Mouse (Mus musculus): ENCODE data around the gene Mbip.

Mbip gene

DNA sequence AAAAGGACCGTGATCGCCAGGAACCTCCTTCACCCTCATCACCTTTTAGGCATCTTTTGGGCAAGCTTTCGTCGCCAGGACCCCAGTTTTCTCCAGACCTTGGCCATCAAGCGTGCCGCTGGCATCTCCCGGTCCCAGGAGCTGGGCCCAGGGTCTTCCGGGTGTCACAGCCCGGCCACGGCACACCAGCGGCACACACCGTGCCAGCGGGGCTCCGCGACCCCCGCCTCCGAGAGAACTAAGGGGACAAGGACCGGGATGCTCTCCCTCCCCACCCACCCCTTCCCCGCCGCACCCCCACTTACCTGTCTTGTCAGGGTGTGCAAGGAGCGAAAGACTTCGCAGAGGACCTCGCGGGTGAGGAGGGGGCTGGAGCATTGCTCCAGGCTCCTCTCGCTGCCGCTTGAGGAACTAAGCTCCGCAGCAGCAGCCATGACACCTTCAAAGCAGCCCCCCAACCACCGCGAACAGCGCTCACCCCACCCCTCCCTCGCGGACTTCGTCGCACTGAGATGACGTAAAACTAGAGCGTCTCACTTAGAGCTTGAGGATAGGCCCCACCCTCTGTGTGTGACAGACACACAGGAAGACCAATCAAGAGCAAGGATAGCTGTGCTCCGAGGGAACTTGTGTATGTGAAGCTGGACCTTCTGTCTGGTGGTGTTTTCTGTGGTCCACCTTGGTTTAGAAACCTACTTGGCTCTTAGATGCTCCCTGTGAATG is at the start of gene Mbip:
Gene Mbip (minus strand): TSS at position 528 of the 723 bp plus-strand sequence.
- DNase-seq (ENCODE audit: low spot score): peak; percentile 96

DNA sequence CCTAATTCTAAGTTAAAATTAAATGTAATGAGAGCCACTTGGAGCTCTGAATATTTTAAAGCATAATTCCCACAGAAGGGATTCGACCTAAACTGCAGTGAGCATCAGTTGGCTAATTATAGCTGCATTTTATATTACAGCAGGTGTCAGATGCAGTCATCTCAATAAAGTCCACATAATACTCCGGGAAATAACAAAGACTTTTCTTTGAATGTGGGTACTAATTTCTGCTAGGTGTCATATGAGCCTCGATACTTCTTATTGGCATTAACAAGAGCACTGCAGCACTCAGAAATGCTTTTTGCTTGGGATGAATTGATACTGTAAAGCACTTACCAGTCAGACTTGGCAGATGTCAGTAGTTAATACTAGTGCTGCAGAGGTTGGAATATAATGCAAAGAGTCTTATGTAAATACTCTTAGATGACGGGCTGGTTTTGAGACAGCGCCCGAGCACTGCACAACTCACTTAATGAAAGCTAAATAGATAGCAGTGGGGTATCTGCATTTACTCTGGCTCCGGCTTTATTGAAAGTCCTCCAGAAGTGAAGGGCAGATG is 42.0 kb upstream of the Mbip start:
- no peak for DNase-seq (ENCODE audit: low spot score)

DNA sequence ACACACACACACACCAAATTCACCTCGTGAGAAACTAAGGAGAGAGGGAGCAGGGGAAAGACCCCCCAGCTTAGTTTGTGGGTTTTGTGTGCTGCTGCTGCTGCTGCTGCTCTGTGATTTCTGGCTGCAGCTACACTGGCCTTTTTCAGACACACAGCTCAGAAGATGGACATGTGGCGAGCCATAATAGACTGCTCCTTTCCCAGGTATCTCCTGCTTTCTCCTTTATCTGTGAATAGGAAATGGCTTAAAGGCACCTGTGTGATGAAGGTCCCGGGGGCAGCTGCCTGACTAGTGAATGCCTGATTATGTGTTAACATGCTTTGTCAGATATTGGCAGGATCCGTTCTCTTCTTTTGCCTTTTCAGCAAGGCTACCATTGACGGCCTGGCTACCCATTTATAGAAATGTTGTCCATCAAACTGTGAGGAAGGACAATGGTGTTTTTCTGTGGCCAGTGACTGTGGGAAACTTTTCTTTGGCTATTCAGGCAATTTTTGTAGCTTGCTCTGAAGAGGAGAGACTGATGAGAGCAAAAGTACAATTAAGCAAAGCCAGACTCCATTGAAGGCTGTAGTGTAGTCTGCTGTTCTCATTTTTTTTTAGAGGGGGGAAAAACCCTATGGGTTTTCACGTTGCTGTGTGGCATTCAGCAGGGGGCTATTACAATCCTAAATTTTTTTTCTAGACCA is 41.4 kb upstream of the Mbip start:
- DNase-seq (ENCODE audit: low spot score): no peak

DNA sequence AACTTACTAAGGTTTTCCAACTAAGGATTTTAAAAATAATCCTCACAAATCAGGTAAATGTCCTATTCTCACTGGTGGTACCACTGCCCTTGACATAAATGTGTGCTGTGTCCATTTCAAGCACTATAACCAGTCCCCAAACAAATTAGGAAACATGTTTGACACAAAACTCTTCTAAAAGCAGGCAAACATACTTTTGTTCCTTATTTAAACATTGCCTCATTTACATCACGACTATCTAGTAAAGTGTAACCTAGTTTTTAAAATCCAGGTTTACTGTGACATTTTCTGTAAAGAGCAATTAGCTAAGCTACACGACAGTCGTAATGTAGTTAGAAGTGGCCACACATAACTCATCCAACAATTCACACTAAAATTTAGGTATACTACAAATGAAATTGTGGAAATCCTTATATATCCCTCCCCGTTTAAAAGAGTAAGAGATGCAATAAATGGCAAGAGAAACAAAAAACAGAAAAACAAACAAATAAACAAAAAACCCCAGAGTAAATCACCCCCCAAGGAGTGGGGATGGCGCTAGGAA is 851 bp downstream of the Mbip start:
- no peak for DNase-seq (ENCODE audit: low spot score)

DNA sequence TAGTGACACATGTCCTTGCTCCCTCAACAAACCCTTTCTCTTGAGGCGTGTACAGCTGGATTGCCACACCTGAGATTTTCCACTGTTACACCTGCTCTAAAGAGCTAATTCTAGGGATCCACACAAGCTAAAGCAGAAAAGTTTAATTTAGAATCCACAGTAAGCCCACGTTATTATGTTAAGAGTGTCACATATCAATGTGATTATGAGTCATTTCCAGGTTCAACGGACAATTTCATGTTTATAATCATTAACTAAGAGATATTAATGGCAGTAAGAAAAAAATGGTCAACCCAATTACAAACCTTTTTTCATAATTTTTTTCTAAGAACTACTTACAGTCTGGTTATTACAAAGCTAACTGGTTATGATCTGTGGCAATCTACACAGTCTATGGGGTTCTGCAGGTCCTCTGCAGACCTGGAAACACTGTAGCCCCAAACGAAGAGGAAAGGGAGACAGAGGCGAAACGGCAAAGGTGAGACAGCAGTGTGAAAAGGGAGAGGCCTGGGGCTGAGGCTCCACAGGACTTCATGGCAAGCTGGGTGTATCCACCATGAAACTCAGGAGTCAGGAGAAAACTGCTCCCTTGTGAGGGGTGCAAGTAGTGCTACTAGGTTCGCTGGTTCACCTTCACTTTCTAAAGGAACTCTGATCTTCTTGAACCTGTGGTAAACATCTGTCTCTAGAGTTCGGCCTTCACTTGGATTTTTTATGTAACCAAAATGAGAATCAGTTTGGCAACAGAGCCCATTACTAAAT is 6.2 kb downstream of the Mbip start:
- no peak for DNase-seq (ENCODE audit: low spot score)

DNA sequence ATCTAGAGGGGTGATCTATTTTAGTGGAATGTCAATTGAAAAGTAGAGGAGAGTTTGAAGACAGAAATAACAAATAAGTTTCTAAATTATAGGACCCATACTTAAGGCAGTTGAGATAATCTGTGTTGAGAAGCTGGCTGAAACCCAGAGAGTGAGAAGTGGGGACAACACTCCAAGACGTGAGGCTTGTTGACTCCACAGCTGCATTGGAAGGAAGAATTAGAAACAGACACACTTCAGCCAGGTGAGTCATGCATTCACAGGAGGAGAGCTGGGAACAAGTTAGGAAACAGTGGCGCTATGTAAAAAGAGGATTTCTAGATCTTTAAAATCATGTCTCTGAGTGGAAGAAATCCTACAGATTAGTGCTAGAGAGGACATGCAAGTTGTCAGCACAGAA is 12.2 kb downstream of the Mbip start:
- DNase-seq (ENCODE audit: low spot score): no peak

DNA sequence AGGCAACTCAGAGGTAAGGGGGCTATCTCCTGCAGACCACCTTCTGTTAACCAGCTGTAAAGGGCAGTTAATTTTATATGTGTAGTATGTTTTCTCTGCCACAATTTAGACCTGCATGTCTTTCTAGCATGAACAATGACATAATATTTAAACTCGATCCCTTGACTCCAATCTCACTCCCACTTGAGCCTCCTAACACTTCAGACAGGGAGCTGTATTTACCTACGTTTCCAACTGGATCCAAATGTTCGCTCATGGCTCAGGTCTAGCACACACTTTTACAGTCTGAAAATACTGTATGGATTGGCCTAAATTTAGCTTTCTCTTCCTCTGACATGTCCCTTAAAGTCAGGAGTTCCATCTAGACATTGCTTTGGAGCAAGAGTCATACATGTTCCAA is 13.2 kb downstream of the Mbip start:
- DNase-seq (ENCODE audit: low spot score): no peak

DNA sequence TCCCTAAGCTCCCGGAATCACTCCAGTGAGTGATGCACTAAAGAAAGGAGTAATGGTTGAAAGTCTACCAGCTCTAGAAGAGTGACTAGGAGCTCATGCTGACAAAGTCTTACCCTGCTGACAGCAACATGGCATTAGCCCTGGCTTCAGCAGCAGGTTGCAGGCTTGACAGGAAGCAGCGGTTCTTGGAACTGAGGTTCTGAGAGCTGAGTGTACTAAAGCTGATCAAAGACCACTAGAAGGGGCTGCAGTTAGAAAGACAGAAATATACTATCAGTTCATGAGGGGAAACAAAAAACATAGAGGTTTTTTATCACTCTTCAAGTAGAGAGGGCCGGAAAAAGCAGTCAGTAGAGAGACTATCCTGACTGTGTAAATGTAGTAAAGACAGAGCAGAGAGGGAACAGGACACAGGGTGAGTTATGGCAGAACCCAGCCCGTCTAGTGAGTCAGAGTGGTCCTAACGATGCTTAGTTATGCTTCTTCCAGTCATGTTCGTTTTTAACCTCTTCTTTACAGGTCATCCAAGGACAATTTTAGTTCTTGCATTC is 18.2 kb downstream of the Mbip start:
- no peak for DNase-seq (ENCODE audit: low spot score)

DNA sequence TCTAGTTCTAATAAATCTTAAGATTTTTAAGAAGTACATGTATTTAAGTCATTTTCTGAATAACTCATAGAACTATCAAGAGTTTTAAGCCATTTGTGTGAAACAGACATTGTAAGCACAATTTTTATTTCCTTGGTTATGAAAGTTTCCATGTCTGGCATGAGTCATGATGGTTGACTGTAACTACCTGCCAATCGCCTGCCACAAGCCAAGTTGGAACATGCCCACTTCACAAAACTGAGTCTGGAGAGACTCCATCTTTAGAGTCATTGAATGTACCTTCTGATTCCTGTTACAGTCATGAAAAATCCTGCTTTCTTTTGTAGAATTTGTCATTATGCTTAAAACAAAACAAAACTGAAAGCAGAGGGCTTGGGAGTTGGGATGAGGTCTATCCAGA is 19.8 kb downstream of the Mbip start:
- DNase-seq (ENCODE audit: low spot score): no peak

DNA sequence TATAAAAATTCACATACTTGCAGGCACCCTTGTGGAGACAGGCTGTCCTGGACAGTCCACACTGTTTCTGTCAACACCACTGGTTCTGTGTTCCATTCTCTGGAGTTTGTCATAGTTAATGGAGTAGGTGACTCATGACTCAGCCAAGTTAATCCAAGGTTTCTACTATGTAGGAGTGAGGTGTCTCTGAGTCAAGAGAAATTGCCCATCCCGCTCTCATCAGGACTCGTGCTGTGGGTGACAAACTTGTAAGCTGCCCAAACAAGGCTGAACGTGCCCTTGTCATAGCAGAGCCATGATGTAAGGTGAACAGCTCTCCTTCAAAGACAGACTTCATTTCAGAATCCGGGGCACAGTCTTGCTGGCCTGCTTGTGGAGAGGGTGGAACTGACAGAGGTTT is 26.8 kb downstream of the Mbip start:
- no peak for DNase-seq (ENCODE audit: low spot score)

DNA sequence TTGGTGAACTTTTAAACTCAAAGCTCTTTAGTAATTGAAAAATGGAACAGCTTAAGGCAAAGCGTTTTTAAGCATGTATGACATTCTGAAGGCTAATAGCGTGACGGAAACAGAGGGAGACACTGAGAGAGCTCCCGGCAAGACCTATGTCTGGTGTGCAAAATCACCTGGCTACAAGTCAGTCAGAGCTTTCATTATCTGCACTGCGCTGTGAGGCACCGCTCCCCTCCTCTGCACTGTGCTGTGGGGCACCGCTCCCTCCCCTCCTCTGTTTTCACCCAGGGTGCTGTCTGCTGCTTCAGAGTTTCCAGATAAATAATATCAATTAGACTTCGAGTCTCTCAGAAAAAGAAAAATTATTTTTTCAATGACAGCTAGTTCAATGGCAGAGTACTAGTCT is 27.6 kb downstream of the Mbip start:
- DNase-seq (ENCODE audit: low spot score): no peak

DNA sequence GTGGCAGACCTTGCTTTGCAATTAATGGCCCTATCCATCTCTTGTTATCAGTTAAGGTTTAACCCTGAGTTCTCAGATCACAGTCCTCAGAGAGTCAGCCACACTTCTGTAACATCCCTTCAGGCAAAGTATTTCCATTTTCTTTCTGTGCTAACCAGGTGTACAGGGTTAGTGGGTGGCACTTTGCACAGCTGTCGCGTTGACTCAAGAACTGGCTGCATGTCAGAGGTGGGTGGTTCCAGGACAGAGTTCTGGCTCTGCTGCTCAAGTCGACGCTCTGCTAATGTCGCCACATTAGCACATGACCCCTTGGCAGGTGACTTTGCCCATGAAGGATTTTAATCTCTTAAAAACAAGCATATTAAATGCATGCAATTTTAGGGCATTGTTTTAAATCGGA is 39.9 kb downstream of the Mbip start:
- DNase-seq (ENCODE audit: low spot score): no peak

DNA sequence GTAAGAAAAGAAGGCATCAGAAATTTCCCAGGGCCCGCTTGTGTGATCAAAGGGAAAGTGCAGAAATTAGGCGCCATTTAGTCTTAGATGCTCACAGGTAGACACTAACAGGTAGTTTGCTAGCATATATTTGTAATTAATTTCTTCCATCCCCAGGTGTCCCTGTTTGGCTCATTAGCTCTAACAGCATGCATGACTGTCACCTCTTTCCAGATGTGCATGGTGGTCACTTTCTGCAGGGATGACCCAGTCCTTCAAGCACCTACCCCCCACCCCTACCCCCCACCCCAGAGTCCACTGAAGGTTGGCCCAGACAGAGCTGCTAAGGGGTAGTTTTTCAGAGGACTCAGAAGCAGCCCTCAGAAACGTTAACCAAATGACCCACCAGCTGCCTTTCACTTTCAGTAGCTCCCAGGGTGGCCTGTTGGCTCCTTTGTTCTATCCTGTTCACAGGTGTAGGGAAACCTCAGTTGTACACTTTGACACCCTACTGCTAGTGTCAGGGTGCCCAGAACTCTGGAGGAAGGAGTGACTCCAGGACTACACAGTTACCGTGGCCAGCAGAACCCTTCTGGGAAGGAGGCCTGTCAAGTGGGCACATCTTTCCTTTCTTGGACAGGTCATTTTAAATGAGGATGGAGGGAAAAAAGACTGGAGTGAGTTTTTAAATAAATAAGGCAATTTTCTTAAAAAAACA is 43.2 kb downstream of the Mbip start:
- no peak for DNase-seq (ENCODE audit: low spot score)

DNA sequence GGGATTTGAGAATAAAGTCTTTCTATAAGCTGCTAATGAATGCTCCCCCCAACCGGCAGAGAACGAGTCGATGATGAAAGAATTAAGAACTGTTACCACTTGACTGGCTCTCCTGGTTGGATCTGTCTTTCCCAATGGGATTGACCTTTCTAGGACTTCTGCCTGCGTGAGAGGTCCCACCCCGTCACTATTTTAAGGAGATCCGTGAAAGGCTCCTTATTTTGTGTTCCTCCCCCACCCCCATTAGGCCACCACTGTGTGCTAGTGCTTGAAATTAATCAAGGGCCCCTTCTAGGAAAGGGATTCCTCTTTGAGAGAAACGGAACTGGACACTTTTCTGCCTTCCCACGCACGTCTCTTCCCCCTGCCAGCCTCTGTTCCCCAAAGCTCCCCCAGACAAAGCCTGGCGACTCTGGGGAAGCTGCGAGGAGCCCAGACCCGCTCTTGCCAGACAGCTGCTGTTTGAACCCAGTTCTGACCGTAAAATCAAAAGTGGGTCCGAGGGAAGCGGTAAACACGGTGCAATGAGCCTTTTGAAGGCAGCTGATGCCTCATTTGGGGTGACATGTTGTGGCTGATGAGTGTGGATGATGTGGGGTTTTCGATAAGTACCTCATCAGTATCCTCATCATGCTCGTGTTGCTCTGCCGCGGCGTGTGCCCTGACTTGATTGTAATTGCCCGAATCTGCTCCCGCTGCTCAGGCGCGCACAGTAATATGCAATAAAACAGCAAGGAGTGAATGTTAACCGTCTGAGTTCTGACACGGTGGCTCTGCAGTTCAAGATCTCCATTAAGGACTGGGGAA is 44.0 kb downstream of the Mbip start:
- DNase-seq (ENCODE audit: low spot score): no peak

DNA sequence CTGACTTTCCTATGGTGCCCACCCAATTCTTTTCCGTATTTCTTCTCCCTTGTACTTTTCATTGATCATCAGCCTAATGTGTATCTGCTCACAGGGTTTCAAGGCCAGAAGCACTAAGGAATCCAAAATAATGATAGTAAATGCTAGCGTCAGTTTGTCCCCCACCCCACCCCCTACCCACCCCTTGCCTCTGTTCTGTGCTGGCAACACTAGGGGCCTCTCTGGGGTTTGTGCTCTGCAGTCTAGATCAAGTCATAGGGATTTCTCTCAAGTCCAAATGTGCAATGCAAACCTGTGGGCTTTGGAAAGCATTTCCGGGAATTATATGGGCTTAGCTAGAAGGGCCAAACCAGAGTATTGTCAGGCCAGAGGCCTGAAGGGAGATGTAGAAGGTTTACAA is 46.1 kb downstream of the Mbip start:
- DNase-seq (ENCODE audit: low spot score): no peak

DNA sequence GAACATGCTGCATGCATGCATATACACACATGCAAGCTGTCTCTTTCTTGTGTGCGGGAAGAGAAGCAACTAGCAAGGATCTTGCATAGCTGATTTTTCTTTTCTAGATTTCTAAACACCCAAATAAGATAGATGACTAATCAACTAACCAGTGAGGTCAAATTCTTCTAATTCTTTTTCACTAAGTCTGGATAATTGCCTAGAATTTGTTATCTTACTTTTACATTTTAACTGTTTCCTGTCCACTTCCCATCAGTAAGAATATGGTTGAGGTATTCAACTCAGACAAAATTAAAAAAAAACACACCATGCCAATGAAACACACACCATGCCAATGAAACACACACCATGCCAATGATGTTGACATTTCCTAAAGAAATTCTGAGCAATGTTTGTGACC is 46.8 kb downstream of the Mbip start:
- no peak for DNase-seq (ENCODE audit: low spot score)

DNA sequence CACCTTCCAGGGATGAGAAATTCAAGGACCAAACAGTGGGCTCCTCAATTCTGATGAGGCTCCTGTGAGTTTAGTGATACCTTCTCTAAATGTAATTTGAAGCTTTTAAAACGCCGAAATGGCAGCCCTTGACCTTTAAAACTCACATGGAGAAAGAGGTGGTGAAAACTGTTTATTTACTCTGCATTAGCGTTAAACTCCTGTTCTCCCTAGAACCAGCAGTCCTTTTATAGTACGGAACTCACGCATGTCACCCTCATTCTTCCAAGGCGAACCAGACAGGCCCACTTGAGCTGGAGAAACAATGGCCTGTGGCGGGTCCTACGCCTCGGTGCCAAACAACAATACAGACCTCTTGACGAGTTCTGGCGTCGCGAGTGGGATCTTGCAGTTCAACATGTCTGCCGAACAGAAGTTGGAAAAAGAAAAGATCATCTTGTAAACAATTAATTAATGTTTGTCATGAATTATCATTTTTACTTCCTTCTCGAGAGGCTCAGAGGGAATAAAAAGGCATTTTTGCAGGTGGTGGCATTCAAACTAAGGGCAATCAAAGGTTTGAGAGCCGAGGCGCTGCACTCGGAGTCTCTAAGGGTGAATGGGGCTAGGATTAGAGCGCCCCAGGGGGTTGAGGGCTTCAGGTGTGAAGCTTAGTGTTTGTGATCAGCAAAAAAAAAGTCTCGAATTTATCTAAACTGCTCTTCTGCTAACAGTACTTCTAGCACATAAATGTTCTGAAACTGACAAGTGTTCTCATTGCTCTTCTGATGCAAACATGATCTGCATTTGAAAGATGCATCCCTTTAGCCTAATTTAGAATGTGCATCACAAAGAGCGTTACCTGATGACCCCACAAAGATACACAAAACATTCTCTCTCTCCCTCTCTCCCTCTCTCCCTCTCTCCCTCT is 47.5 kb downstream of the Mbip start:
- no peak for DNase-seq (ENCODE audit: low spot score)

DNA sequence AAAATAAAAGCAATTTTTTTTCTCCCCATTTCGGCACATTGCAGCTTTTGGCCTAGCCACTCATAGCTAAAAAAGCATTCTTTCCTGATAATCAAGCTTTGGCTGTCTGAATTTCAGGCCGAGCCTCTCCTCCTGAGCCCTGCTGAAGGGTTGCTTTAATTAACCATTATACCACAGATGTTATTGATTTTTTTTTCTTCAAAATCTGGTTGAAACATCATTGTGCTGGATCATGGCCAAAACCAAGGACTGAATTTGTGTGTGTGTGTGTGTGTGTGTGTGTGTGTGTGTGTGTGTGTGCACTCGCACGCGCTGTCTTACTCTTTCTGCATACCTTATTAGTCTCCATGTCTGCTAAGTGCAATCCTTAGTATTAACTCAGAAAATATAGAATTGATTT is 48.6 kb downstream of the Mbip start:
- DNase-seq (ENCODE audit: low spot score): no peak

DNA sequence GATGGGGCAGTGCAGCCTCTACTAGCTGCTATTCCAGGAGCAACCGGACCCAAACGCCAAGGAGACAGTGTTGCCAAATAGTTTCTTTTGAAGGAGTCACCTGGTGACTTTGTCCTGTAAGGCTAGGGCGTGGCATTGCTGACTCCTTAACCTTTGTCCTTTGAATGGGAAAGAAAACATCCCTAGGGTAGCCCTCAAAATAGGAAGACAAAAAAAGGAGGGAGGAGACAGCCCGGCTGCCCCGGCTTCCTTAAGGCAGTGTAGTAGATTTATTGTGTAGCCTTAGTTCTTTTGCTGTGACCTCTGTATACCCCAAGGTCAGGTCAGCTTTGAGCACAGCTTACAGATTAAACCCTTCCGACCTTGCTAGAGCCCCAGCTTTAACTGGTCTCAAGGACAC is 49.2 kb downstream of the Mbip start:
- DNase-seq (ENCODE audit: low spot score): no peak

DNA sequence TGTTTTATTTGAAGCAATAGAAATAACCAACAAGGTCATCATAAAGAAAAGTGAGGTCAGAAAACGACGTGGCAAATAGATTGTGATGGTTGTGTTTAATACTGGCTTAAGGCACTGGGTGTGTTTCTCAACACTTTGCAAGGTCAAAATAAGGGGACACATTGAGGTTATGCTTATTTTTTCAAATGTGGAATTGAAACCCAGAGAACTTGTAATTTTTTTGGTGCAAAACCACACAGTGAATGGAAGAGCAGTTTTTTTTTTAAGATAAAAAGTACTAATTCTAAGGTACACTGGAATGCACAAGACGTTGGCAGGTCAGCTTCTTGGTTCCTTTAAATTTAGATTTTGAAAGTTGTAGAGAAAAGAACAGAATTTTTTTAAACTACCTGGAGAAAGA is 50.5 kb downstream of the Mbip start:
- DNase-seq (ENCODE audit: low spot score): no peak
